Mouse (Mus musculus) cerebellum, adult 2 months (tissue): Measurements from ENCODE around the gene Spata13. TPM values are rescaled to one million over a fixed set of nuclear protein-coding genes. Genes with fewer than 3 reads are reported as not detected.

Source experiments
- DNase-seq, 2 experiments: peaks; one replicate each; pipeline ENCODE4 v3.0.0; 2021
- H3K27ac ChIP-seq: fragments of 200-500 bp; 2 replicates; pipeline ENCODE4 v1.5.1; 2012; ENCODE audit warnings: low read length, control low read depth, inconsistent platforms; ENCODE audit not compliant: insufficient read depth
- H3K27me3 ChIP-seq: fragments of 200-500 bp; 2 replicates; pipeline ENCODE4 v1.6.1; 2012; ENCODE audit warnings: inconsistent platforms, mild to moderate bottlenecking, low read length, moderate library complexity; ENCODE audit not compliant: control insufficient read depth, insufficient read depth
- H3K4me1 ChIP-seq: fragments of 200-500 bp; 2 replicates; pipeline ENCODE4 v1.6.1; 2011; ENCODE audit warnings: low read length; ENCODE audit not compliant: control insufficient read depth, insufficient read depth
- H3K4me3 ChIP-seq: fragments of 200-500 bp; replicated peaks from 2 replicates; pipeline ENCODE3; 2011; ENCODE audit warnings: mild to moderate bottlenecking, low read depth, low read length, control low read depth; ENCODE audit not compliant: insufficient read depth
- CTCF ChIP-seq: fragments of 200-500 bp; IDR thresholded peaks from 2 replicates; pipeline ENCODE4 v1.5.1; 2011; ENCODE audit warnings: low read depth, mild to moderate bottlenecking, control low read depth, low read length, moderate library complexity, borderline replicate concordance; ENCODE audit not compliant: insufficient read depth
- POLR2A ChIP-seq: fragments of 200-500 bp; IDR thresholded peaks from 2 replicates; pipeline ENCODE4 v1.6.1; 2011; ENCODE audit warnings: low read length, control low read depth, borderline replicate concordance; ENCODE audit not compliant: insufficient read depth
- WGBS: fragments of 180-500 bp; shearing (Covaris S2); methylation state at CpG from one replicate; pipeline ENCODE4 v1.1.7; 2018; 5-methylcytosine and 5-hydroxymethylcytosine counted together
- polyA plus RNA-seq: library from polyadenylated mRNA; depleted of rRNA; stranded (reverse); fragments of >200 nt; gene quantifications from 2 replicates; pipeline ENCODE4 v1.2.3, GENCODE M21; 2012

Gene Spata13
- polyA plus RNA-seq, 1 experiment = 5.7 TPM

GRCm38 (mm10) chr14:60769340-60769739, 135.5 kb downstream of the Spata13 start:
- DNase-seq = no peak
- peaks cover 4% of the 10 kb centered on the region; the same call in 1 of the 2 replicates for H3K4me1 ChIP-seq
- TF ChIP-seq POLR2A = no peak
- TF ChIP-seq CTCF = no peak
- no peaks in the 10 kb centered on the region for H3K27me3 ChIP-seq
- H3K27ac ChIP-seq = no peak overlapping the region
- 67% methylated on average over 6 of the region's 6 CpGs for WGBS
- no peak overlapping the region for H3K4me3 ChIP-seq

GRCm38 (mm10) chr14:60770594-60770993, 136.8 kb downstream of the Spata13 start:
- 57% methylated on average over 6 of the region's 6 CpGs for WGBS
- Histone ChIP-seq H3K4me3 (no peak overlapping the region), H3K27ac (no peak overlapping the region), H3K27me3 (no peaks in the 10 kb centered on the region), H3K4me1 (peaks cover 4% of the 10 kb centered on the region; the same call in 1 of the 2 replicates)
- no peak for DNase-seq
- TF ChIP-seq CTCF (no peak), POLR2A (no peak)

- H3K4me1 ChIP-seq = peaks cover 4% of the 10 kb centered on the region; the same call in 1 of the 2 replicates
- no peaks in the 10 kb centered on the region for H3K27me3 ChIP-seq
- peak; percentile 72 to 84 for DNase-seq
- peak overlapping the region; percentile 30 for H3K4me3 ChIP-seq
- peak; percentile 86 for TF ChIP-seq CTCF
- no peak for TF ChIP-seq POLR2A
- H3K27ac ChIP-seq = peak overlapping the region; percentile 3; the same call in 1 of the 2 replicates
- WGBS = 5% methylated on average over 8 of the region's 8 CpGs
Observed at GRCm38 (mm10) chr14:60771057-60771456, 137.3 kb downstream of the Spata13 start.

GRCm38 (mm10) chr14:60773476-60773875, 139.7 kb downstream of the Spata13 start:
- H3K27ac ChIP-seq = no peak overlapping the region
- no peak for DNase-seq
- H3K4me3 ChIP-seq = no peak overlapping the region
- peaks cover 4% of the 10 kb centered on the region; the same call in 1 of the 2 replicates for H3K4me1 ChIP-seq
- H3K27me3 ChIP-seq = no peaks in the 10 kb centered on the region
- WGBS = 82% methylated on average over 2 of the region's 2 CpGs
- TF ChIP-seq POLR2A (no peak), CTCF (no peak)

- H3K27ac ChIP-seq = no peak overlapping the region
- DNase-seq = no peak
- 83% methylated on average over 8 of the region's 8 CpGs for WGBS
Observed at GRCm38 (mm10) chr14:60776521-60776920, 142.7 kb downstream of the Spata13 start.

DNA sequence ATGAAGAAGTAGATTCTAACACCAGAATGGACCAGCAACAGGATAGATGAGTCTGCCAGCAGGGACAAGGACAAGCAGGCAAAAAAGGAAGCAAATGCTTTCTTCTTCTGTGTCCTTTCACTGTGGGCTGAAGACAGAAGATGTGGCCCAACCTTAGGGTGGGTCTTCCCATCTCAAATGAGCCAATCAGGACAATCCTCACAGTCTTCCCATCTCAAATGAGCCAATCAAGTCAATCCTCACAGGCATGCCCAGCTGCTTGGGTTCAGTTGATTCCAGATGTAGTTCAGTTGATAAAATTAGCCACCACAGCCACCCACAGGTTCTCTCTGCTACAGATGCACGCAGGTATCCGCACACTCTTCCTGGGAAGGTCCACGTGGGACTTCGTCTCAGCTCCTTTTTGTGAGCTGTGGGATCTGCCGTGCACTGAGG, 143.7 kb downstream of the Spata13 start:
- 88% methylated on average over 5 of the region's 5 CpGs for WGBS
- no peaks in the 10 kb centered on the region for H3K27me3 ChIP-seq
- TF ChIP-seq POLR2A (no peak), CTCF (no peak)
- DNase-seq = no peak
- H3K4me1 ChIP-seq = no peaks in the 10 kb centered on the region
- H3K4me3 ChIP-seq = no peak overlapping the region
- H3K27ac ChIP-seq = no peak overlapping the region

More at GRCm38 (mm10) chr14:60776521-60776920, 142.7 kb downstream of the Spata13 start:
- no peaks in the 10 kb centered on the region for H3K27me3 ChIP-seq
- H3K4me3 ChIP-seq = no peak overlapping the region
- no peaks in the 10 kb centered on the region for H3K4me1 ChIP-seq
- TF ChIP-seq POLR2A = no peak
- TF ChIP-seq CTCF = no peak

DNA sequence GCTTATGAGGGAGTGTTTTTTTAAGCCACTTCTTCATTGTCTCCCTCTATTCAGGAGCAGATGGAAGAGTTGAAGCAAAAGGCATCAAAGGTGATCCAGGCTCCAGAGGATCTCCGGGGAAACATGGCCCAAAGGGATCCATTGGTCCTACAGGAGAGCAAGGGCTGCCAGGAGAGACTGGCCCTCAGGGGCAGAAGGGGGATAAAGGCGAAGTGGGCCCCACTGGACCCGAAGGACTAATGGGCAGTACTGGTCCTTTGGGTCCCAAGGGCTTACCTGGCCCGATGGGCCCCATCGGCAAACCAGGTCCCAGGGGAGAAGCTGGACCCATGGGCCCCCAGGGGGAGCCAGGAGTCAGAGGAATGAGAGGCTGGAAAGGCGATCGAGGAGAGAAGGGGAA, 145.4 kb downstream of the Spata13 start:
- Histone ChIP-seq H3K27ac (no peak overlapping the region), H3K4me3 (no peak overlapping the region), H3K4me1 (no peaks in the 10 kb centered on the region), H3K27me3 (no peaks in the 10 kb centered on the region)
- 91% methylated on average over 7 of the region's 7 CpGs for WGBS
- DNase-seq = no peak
- TF ChIP-seq POLR2A (no peak), CTCF (no peak)

- Histone ChIP-seq H3K4me3 (no peak overlapping the region), H3K4me1 (no peaks in the 10 kb centered on the region), H3K27me3 (no peaks in the 10 kb centered on the region), H3K27ac (no peak overlapping the region)
- WGBS = 47% methylated on average over 7 of the region's 7 CpGs
- TF ChIP-seq POLR2A (no peak), CTCF (no peak)
- no peak for DNase-seq
Observed at GRCm38 (mm10) chr14:60782121-60782656, 148.4 kb downstream of the Spata13 start.

- no peak for DNase-seq
- no peak for TF ChIP-seq POLR2A
- no peak for TF ChIP-seq CTCF
- WGBS = 47% methylated on average over 8 of the region's 8 CpGs
- H3K4me3 ChIP-seq = no peak overlapping the region
- peaks cover 3% of the 10 kb centered on the region; the same call in 1 of the 2 replicates for H3K4me1 ChIP-seq
- no peak overlapping the region for H3K27ac ChIP-seq
- no peaks in the 10 kb centered on the region for H3K27me3 ChIP-seq
Observed at GRCm38 (mm10) chr14:60783196-60783595, 149.4 kb downstream of the Spata13 start.
